Mouse (Mus musculus): Measurements from ENCODE around the gene Ankrd27. TPM values are rescaled to one million over a fixed set of nuclear protein-coding genes. Genes with fewer than 3 reads are reported as not detected.

The Ankrd27 gene
- polyA plus RNA-seq, 1 experiment from 2014 or later: 38.9 TPM

GRCm38 (mm10) chr7:35648239-35649069, 62.4 kb downstream of the Ankrd27 start:
- no peak overlapping the region for H3K9ac ChIP-seq (replicated peaks; ENCODE audit: low read depth, low read length)
- no peak for ATAC-seq
- no peaks in the 10 kb centered on the region for H3K27me3 ChIP-seq (replicated peaks; ENCODE audit: control insufficient read depth, insufficient read depth, low read length)
- H3K27ac ChIP-seq (ENCODE audit: low read length): no peak overlapping the region
- WGBS: 75% methylated on average over 9 of the region's 9 CpGs
- H3K36me3 ChIP-seq (ENCODE audit: control insufficient read depth, insufficient read depth): peaks cover 5% of the 10 kb centered on the region
- no peak overlapping the region for H3K4me2 ChIP-seq (ENCODE audit: low read length)
- no peaks in the 10 kb centered on the region for H3K9me3 ChIP-seq (ENCODE audit: control insufficient read depth, low read length)
- H3K4me3 ChIP-seq (replicated peaks; ENCODE audit: low read length): no peak overlapping the region
- H3K4me1 ChIP-seq (replicated peaks; ENCODE audit: control insufficient read depth, insufficient read depth, low read length): peaks cover 16% of the 10 kb centered on the region

- H3K27ac ChIP-seq (ENCODE audit: low read length): no peak overlapping the region
- peaks cover 16% of the 10 kb centered on the region for H3K4me1 ChIP-seq (replicated peaks; ENCODE audit: control insufficient read depth, insufficient read depth, low read length)
- no peak overlapping the region for H3K4me2 ChIP-seq (ENCODE audit: low read length)
- no peak for ATAC-seq
- H3K4me3 ChIP-seq (replicated peaks; ENCODE audit: low read length): no peak overlapping the region
- H3K36me3 ChIP-seq (ENCODE audit: control insufficient read depth, insufficient read depth): peaks cover under 1% of the 10 kb centered on the region
- H3K9ac ChIP-seq (replicated peaks; ENCODE audit: low read depth, low read length): no peak overlapping the region
- WGBS: 48% methylated on average over 3 of the region's 3 CpGs
- no peaks in the 10 kb centered on the region for H3K9me3 ChIP-seq (ENCODE audit: control insufficient read depth, low read length)
- H3K27me3 ChIP-seq (replicated peaks; ENCODE audit: control insufficient read depth, insufficient read depth, low read length): no peaks in the 10 kb centered on the region
These were observed 63.0 kb downstream of the Ankrd27 start for GRCm38 (mm10) chr7:35649071-35649470.

GRCm38 (mm10) chr7:35650716-35651410, 64.8 kb downstream of the Ankrd27 start:
- Histone ChIP-seq H3K27me3 (replicated peaks; ENCODE audit: control insufficient read depth, insufficient read depth, low read length) (no peaks in the 10 kb centered on the region), H3K9me3 (ENCODE audit: control insufficient read depth, low read length) (no peaks in the 10 kb centered on the region), H3K9ac (replicated peaks; ENCODE audit: low read depth, low read length) (no peak overlapping the region), H3K4me2 (ENCODE audit: low read length) (no peak overlapping the region), H3K4me1 (replicated peaks; ENCODE audit: control insufficient read depth, insufficient read depth, low read length) (peaks cover 14% of the 10 kb centered on the region), H3K36me3 (ENCODE audit: control insufficient read depth, insufficient read depth) (no peaks in the 10 kb centered on the region), H3K27ac (ENCODE audit: low read length) (no peak overlapping the region), H3K4me3 (replicated peaks; ENCODE audit: low read length) (no peak overlapping the region)
- no peak for ATAC-seq
- 60% methylated on average over 11 of the region's 11 CpGs for WGBS

- Histone ChIP-seq H3K4me1 (replicated peaks; ENCODE audit: control insufficient read depth, insufficient read depth, low read length) (peaks cover 6% of the 10 kb centered on the region), H3K27ac (ENCODE audit: low read length) (no peak overlapping the region), H3K9ac (replicated peaks; ENCODE audit: low read depth, low read length) (no peak overlapping the region), H3K4me2 (ENCODE audit: low read length) (no peak overlapping the region), H3K36me3 (ENCODE audit: control insufficient read depth, insufficient read depth) (no peaks in the 10 kb centered on the region), H3K4me3 (replicated peaks; ENCODE audit: low read length) (no peak overlapping the region), H3K9me3 (ENCODE audit: control insufficient read depth, low read length) (no peaks in the 10 kb centered on the region), H3K27me3 (replicated peaks; ENCODE audit: control insufficient read depth, insufficient read depth, low read length) (no peaks in the 10 kb centered on the region)
- no peak for ATAC-seq
- 83% methylated on average over 10 of the region's 10 CpGs for WGBS
These were observed 65.7 kb downstream of the Ankrd27 start for GRCm38 (mm10) chr7:35651583-35652270.

- Histone ChIP-seq H3K36me3 (ENCODE audit: control insufficient read depth, insufficient read depth) (no peaks in the 10 kb centered on the region), H3K4me3 (replicated peaks; ENCODE audit: low read length) (no peak overlapping the region), H3K27ac (ENCODE audit: low read length) (no peak overlapping the region), H3K9ac (replicated peaks; ENCODE audit: low read depth, low read length) (no peak overlapping the region), H3K4me2 (ENCODE audit: low read length) (no peak overlapping the region), H3K9me3 (ENCODE audit: control insufficient read depth, low read length) (no peaks in the 10 kb centered on the region), H3K4me1 (replicated peaks; ENCODE audit: control insufficient read depth, insufficient read depth, low read length) (no peaks in the 10 kb centered on the region), H3K27me3 (replicated peaks; ENCODE audit: control insufficient read depth, insufficient read depth, low read length) (no peaks in the 10 kb centered on the region)
- 37% methylated on average over 6 of the region's 6 CpGs for WGBS
- ATAC-seq: no peak
These were observed 71.8 kb downstream of the Ankrd27 start for GRCm38 (mm10) chr7:35657829-35658228.

GRCm38 (mm10) chr7:35659173-35659572, 73.1 kb downstream of the Ankrd27 start:
- WGBS: 61% methylated on average over 3 of the region's 3 CpGs
- H3K9me3 ChIP-seq (ENCODE audit: control insufficient read depth, low read length): no peaks in the 10 kb centered on the region
- peaks cover 8% of the 10 kb centered on the region for H3K4me1 ChIP-seq (replicated peaks; ENCODE audit: control insufficient read depth, insufficient read depth, low read length)
- no peak overlapping the region for H3K27ac ChIP-seq (ENCODE audit: low read length)
- no peak overlapping the region for H3K4me2 ChIP-seq (ENCODE audit: low read length)
- H3K27me3 ChIP-seq (replicated peaks; ENCODE audit: control insufficient read depth, insufficient read depth, low read length): no peaks in the 10 kb centered on the region
- H3K36me3 ChIP-seq (ENCODE audit: control insufficient read depth, insufficient read depth): no peaks in the 10 kb centered on the region
- no peak for ATAC-seq
- H3K4me3 ChIP-seq (replicated peaks; ENCODE audit: low read length): no peak overlapping the region
- H3K9ac ChIP-seq (replicated peaks; ENCODE audit: low read depth, low read length): no peak overlapping the region

GRCm38 (mm10) chr7:35663790-35664376, 77.8 kb downstream of the Ankrd27 start:
- Histone ChIP-seq H3K4me2 (ENCODE audit: low read length) (no peak overlapping the region), H3K27ac (ENCODE audit: low read length) (no peak overlapping the region), H3K9me3 (ENCODE audit: control insufficient read depth, low read length) (no peaks in the 10 kb centered on the region), H3K9ac (replicated peaks; ENCODE audit: low read depth, low read length) (no peak overlapping the region), H3K27me3 (replicated peaks; ENCODE audit: control insufficient read depth, insufficient read depth, low read length) (no peaks in the 10 kb centered on the region), H3K36me3 (ENCODE audit: control insufficient read depth, insufficient read depth) (no peaks in the 10 kb centered on the region), H3K4me3 (replicated peaks; ENCODE audit: low read length) (no peak overlapping the region), H3K4me1 (replicated peaks; ENCODE audit: control insufficient read depth, insufficient read depth, low read length) (peaks cover 19% of the 10 kb centered on the region)
- WGBS: 27% methylated on average over 16 of the region's 16 CpGs
- no peak for ATAC-seq

- Histone ChIP-seq H3K27ac (ENCODE audit: low read length) (peak overlapping the region; percentile 58), H3K9ac (replicated peaks; ENCODE audit: low read depth, low read length) (no peak overlapping the region), H3K27me3 (replicated peaks; ENCODE audit: control insufficient read depth, insufficient read depth, low read length) (no peaks in the 10 kb centered on the region), H3K4me2 (ENCODE audit: low read length) (no peak overlapping the region), H3K4me1 (replicated peaks; ENCODE audit: control insufficient read depth, insufficient read depth, low read length) (peaks cover 19% of the 10 kb centered on the region), H3K9me3 (ENCODE audit: control insufficient read depth, low read length) (no peaks in the 10 kb centered on the region), H3K4me3 (replicated peaks; ENCODE audit: low read length) (no peak overlapping the region), H3K36me3 (ENCODE audit: control insufficient read depth, insufficient read depth) (no peaks in the 10 kb centered on the region)
- 14% methylated on average over 18 of the region's 18 CpGs for WGBS
- ATAC-seq: peak; percentile 80
These were observed 82.3 kb downstream of the Ankrd27 start for GRCm38 (mm10) chr7:35668066-35669041.
